Mouse (Mus musculus) cerebellum, postnatal 36 days (tissue): ENCODE data around the gene Fzr1.

Source experiments
- DNase-seq, 2 experiments: peaks; one replicate each; pipeline ENCODE4 v3.0.0; 2021 to 2022; ENCODE audit warnings: mixed read lengths in 2 of 2

Gene Fzr1

GRCm38 (mm10) chr10:81325781-81326180, 52.5 kb downstream of the Fzr1 start:
- no peak for DNase-seq

- DNase-seq: no peak
These were observed 53.1 kb downstream of the Fzr1 start for GRCm38 (mm10) chr10:81325176-81325575.

- no peak for DNase-seq
These were observed 54.4 kb downstream of the Fzr1 start for GRCm38 (mm10) chr10:81323791-81324530.

GRCm38 (mm10) chr10:81323141-81323775, 55.1 kb downstream of the Fzr1 start:
- DNase-seq: no peak

- DNase-seq: no peak
These were observed 55.9 kb downstream of the Fzr1 start for GRCm38 (mm10) chr10:81322444-81322843.

- no peak for DNase-seq
These were observed 56.9 kb downstream of the Fzr1 start for GRCm38 (mm10) chr10:81321436-81321835.

GRCm38 (mm10) chr10:81320550-81321347, 57.6 kb downstream of the Fzr1 start, which contains the start of gene Cactin:
Gene Cactin (plus strand): TSS chr10:81321103.
- peak; percentile 96 to 97 for DNase-seq

- DNase-seq: no peak
These were observed 58.4 kb downstream of the Fzr1 start for GRCm38 (mm10) chr10:81319741-81320549.

- DNase-seq: peak in 1 of 2 experiments; percentile 33
These were observed 59.0 kb downstream of the Fzr1 start for GRCm38 (mm10) chr10:81319330-81319699.

GRCm38 (mm10) chr10:81318589-81319329, 59.6 kb downstream of the Fzr1 start:
- peak; percentile 46 to 55 for DNase-seq

- no peak for DNase-seq
These were observed 61.0 kb downstream of the Fzr1 start for GRCm38 (mm10) chr10:81317273-81317672.

GRCm38 (mm10) chr10:81316338-81317060, 61.8 kb downstream of the Fzr1 start:
- DNase-seq: peak in 1 of 2 experiments; percentile 36
